24 mouse cellular contexts compared by ENCODE assay signal in the genomic region with DNA sequence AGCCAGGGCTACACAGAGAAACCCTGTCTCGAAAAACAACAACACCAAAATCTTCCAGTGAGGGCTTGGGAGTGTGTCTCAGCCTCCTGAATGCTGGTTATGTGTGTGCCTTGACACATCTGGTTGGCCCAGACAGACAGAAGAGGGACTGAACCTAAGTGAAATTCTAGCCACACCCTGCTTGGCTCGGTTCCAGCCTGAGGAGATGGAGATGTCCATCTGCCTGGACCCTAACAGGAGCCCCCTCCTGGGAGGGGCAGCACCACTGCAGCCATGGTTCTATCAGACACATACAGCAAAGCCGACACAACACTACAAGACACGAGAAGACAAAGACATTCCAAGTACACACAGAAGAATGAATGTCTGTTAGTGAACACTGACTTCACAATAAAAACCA.
"Had no signal": no experiment of that assay in that cellular context is flagged by ENCODE, and none has a peak within 500 bp of the region (broad histone marks: within the 10 kb centered on the region; RNA-seq: fewer than 3 reads in every experiment).

No protein-coding gene starts in this region.

- DNase-seq: layer of hippocampus, adult 9-11 months; liver; lung, adult 18-20 months; lung, postnatal 10 days; lung, postnatal 36 days; midbrain, embryonic 14.5 days; right cerebral cortex, adult 18-20 months; right cerebral cortex, postnatal 14 days; right cerebral cortex, postnatal 4 days; thymus, adult 2 months; thymus, postnatal 14 days; thymus, postnatal 4 days had no signal

- H3K9me3 ChIP-seq: kidney, embryonic 15.5 days; limb, embryonic 10.5 days; limb, embryonic 13.5 days; liver, embryonic 12.5 days; liver, embryonic 15.5 days; lung, embryonic 15.5 days; megakaryocyte, embryonic 14.5 days; midbrain, embryonic 10.5 days; neural tube, embryonic 12.5 days; neural tube, embryonic 15.5 days had no signal

- ATAC-seq: liver, embryonic 12.5 days had no signal

- H3K4me3 ChIP-seq: kidney, embryonic 15.5 days; layer of hippocampus, adult 2 months; limb, embryonic 10.5 days; limb, embryonic 13.5 days; liver, embryonic 12.5 days; liver, embryonic 15.5 days; lung, embryonic 15.5 days; megakaryocyte, embryonic 14.5 days; midbrain, embryonic 10.5 days; neural tube, embryonic 12.5 days; neural tube, embryonic 15.5 days had no signal

- H3K4me2 ChIP-seq: kidney, embryonic 15.5 days; limb, embryonic 13.5 days; liver, embryonic 12.5 days; liver, embryonic 15.5 days; lung, embryonic 15.5 days; neural tube, embryonic 12.5 days; neural tube, embryonic 15.5 days had no signal

- H3K36me3 ChIP-seq: neural tube, embryonic 15.5 days had no signal

- H3K27me3 ChIP-seq: kidney, embryonic 15.5 days; limb, embryonic 13.5 days; liver, embryonic 12.5 days; liver, embryonic 15.5 days; lung, embryonic 15.5 days; neural tube, embryonic 12.5 days; neural tube, embryonic 15.5 days had no signal

- H3K4me1 ChIP-seq: kidney, embryonic 15.5 days; limb, embryonic 10.5 days; limb, embryonic 13.5 days; lung, embryonic 15.5 days; neural tube, embryonic 12.5 days; neural tube, embryonic 15.5 days had no signal

- H3K9ac ChIP-seq: kidney, embryonic 15.5 days; limb, embryonic 13.5 days; liver, embryonic 12.5 days; liver, embryonic 15.5 days; lung, embryonic 15.5 days; neural tube, embryonic 12.5 days; neural tube, embryonic 15.5 days had no signal

- H3K27ac ChIP-seq: kidney, embryonic 15.5 days; limb, embryonic 10.5 days; limb, embryonic 13.5 days; liver, embryonic 12.5 days; liver, embryonic 15.5 days; lung, embryonic 15.5 days; midbrain, embryonic 10.5 days; neural tube, embryonic 12.5 days; neural tube, embryonic 15.5 days; stomach, postnatal 0 days had no signal
